Mouse (Mus musculus) adrenal gland, adult (tissue): Measurements from ENCODE around the gene Klhl40.
A peak's percentile ranks its signal among the peaks of the same experiment; 100 is the strongest.

Experiments used
- DNase-seq, 2 experiments: peaks; one replicate each; pipeline ENCODE4 v3.0.0; 2022 to 2023; ENCODE audit warnings: low spot score in 1 of 2; ENCODE audit not compliant: inconsistent age in 2 of 2

The Klhl40 gene

GRCm38 (mm10) chr9:121823051-121823450 is 45.6 kb downstream of the Klhl40 start:
- DNase-seq, result no peak

GRCm38 (mm10) chr9:121823991-121824390 is 46.6 kb downstream of the Klhl40 start:
- DNase-seq, result no peak

GRCm38 (mm10) chr9:121826356-121826755 is 48.9 kb downstream of the Klhl40 start:
- DNase-seq, result no peak

- no peak for DNase-seq
Observed at GRCm38 (mm10) chr9:121828314-121828713, 50.9 kb downstream of the Klhl40 start.

GRCm38 (mm10) chr9:121829270-121829992 is 52.0 kb downstream of the Klhl40 start:
- DNase-seq, result no peak

GRCm38 (mm10) chr9:121830243-121830955 is 53.0 kb downstream of the Klhl40 start:
- peak; percentile 44 to 79 for DNase-seq

GRCm38 (mm10) chr9:121830956-121831293 is 53.5 kb downstream of the Klhl40 start:
- peak; percentile 74 to 94 for DNase-seq
